Mouse (Mus musculus): ENCODE data around the gene Basp1.
"Not testable (repeated sequence)": the region's sequence is repeated elsewhere in the genome, so short reads cannot be mapped to it uniquely, and the experiment has no call there.

The Basp1 gene

DNA sequence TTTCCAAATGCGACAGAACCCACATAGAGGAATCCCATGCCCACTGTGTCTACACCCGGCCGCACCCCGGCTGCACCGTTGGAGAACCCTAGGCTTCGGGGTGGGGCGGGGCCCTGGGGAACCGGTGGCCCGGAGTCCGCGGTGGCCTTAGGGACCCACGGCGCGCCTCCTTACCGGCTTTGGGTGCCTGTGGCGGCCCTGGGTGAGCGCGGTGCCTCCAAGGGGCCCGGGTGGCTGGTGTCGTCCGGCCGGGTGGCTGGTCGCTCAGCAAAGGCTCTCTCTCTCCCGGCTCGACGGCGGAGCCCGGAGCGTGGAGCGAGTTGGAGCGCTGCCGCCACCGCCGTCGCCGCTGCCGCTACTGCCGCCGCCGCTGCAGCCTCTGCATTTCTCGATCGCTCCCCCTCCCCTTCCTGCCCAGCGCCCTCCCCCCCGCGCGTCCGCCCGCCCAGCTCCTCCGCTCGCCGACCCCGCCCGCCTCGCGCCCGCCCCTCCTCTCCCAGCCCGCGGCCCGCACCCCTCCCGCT is at the start of gene Basp1:
Gene Basp1, minus strand, starts transcription at position 387 of the 524 bp plus-strand sequence.
- DNase-seq = peak; percentile 13 to 30

DNA sequence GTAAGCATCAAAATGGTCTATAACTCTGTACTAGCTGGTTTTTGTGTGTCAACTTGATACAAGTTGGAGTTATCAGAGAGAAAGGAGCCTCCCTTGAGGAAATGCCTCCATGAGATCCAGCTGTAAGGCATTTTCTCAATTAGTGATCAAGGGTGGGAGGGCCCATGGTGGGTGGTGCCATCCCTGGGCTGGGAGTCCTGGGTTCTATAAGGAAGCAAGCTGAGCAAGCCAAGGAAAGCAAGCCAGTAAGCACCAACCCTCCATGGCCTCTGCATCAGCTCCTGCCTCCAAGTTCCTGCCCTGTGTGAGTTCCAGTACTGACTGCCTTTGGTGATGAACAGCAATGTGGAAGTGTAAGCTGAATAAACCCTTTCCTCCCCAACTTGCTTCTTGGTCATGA is 49.5 kb upstream of the Basp1 start:
- not testable (repeated sequence) for DNase-seq

DNA sequence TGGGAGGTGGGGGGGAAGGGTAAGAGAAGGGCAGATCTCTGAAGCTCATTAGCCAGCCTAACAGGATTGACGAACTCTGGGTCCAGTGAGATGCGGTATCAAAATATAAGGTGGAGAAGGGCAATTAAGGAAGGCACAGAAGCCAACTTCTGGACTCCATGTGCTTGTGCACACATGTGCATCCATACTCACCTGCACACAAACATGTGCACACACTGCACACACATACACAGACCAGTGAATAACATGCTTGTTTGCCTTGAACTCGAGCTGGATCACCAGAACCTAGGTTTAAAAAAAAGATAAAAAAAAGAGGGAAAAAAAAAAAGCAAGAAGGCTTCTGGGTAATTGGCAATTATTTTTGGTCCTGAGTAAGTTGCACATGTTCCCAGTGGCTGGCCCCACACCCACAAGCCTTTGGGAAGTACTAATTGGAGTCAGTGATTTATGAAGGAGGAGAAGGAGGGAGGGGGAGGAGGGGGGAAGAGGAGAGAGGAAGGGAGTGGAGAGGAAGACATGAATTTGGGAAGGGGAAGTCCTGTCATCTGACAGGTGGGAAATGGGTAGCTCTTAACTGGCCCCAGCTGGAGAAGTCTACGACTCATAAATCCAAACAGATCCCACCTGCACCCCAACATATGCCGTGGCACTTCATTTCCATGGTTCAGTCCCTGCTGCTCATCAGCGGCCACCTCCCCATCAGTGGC is 48.6 kb upstream of the Basp1 start:
- DNase-seq = no peak

DNA sequence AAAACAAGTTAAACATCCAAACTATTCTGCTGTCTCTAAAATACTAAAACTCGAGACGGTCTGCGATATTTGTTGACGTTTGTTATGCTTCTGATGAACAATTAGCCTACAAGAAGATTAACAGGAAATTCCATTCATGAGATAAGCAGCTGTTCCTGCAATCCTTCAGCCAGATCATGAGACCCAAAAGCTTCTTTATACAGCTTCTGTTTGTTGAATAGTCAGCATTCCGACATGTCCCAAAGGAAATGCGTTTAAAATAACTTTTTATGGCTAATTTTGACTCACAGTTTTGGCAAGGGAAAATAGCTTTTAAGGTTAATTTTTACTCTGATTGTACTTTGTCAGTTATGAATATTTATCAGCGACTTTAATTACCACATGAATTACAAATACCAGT is 46.3 kb upstream of the Basp1 start:
- DNase-seq = no peak

DNA sequence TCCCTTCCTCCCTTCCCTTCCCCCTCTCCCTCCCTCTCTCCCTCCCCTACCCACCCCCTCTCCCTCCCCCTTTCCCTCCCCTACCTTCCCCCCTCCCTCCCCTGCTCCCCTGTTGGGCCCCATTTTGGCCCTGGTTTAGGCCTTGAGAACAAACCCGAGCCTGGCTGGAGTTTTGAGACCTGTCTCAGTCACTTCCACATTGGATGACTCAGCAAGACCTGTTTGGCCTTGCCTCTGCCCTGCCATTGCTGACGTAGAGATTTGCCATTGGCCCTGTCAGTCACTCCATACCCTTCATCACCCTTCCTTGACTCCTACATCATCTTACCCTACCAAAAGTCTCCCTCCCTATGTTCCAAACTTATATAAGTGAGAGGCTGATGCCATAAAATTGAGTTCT is 43.9 kb upstream of the Basp1 start:
- no peak for DNase-seq

DNA sequence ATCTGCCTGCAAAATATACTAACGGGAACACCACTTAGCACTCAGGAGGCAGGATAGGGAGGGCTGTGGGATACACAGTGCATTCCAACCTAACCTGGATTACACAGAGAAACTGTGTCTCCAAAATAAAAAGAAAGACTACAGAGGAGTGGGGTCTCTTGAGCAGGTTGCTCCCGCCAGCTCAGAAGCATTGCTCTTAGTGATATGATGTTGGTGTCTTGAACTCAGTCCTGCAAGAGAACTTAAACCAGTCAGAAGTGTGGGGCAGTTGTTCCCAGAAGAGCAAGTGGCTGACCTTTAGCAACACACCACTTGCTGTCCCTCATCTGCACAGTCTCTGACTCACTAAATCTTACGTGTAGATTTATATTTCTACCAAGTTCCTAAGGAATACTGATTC is 40.0 kb upstream of the Basp1 start:
- DNase-seq = no peak

DNA sequence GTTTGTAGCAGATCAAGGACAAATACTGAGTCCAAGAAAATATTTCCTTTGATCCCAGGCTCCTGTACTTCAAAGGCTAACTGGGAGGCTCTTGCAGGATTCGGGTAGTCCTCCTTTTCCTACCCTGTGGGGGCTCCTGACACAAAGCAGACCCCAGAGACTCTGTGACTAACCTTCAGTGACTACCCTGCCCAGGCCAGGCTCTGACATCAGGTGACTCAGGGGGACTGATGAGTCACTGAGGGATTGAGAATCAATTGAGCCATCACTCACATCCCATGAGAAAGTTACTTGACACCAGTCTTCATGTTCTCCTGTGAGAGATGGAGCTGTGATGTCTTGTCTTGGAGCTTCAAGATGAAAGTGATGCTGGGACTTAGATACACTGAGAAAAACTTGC is 35.8 kb upstream of the Basp1 start:
- DNase-seq = no peak

DNA sequence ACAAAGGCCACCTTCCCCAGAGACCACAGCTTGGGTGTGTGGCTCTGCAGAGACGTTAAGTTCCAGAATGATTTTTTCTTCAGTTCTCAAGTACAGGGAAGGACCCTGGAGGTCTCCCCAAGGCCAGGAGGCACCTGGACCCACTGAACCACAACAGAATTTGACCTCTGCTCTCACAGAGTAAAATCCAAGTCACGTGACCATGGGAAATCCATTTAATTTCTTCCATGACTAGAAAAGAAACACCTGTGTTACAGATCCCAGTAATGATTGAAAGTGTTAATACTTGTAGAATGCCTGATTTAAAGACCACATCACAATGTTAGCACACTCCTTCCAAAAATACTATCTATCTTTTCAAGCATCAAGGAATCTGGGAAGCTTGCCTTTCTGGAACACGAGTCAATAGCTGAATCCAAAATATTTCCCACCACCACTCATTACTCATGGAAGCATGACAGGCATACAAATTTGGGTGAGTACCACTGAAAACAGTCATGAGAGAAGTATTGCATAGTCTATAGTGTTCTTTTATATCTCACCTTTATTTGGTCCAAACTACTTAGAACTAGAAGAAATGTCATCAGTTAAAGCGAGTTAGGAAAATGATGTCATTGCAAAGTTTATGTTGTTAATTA is 35.3 kb upstream of the Basp1 start:
- DNase-seq = no peak

DNA sequence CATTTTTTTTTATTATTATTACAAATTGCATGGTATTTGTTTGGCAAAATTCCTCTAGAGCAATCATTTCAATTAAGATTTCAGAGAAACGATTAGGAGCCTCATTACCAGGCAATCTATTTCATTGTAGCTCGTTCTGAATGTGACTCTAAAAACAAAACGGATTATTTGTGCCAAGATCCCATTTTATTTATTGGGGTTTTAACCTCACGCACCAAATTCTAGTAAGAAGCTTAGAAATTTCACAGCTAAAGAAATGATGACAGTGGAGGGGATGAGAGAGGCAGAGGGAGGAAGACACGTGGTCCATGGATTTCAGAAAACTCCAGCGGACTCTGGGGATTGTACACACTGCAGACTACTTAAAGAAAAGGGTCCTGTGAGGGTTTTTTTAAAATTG is 33.6 kb upstream of the Basp1 start:
- DNase-seq = no peak

DNA sequence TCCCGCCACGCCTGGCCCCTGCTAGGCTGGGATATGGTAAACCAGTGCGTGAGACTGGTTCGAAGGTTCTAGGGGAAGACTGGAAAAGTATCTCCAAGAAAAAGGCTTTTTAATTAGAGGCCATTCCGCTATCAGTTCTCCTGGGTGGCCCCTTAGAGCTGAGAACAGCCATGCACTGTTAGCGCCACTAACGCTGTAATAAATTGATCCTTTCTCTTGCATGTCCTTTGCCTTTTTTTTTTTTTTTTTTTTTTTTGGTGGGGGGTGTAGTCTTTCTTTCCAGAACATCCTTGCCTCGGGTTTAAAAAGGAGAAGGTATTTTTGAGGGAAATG is 32.6 kb upstream of the Basp1 start:
- no peak for DNase-seq

DNA sequence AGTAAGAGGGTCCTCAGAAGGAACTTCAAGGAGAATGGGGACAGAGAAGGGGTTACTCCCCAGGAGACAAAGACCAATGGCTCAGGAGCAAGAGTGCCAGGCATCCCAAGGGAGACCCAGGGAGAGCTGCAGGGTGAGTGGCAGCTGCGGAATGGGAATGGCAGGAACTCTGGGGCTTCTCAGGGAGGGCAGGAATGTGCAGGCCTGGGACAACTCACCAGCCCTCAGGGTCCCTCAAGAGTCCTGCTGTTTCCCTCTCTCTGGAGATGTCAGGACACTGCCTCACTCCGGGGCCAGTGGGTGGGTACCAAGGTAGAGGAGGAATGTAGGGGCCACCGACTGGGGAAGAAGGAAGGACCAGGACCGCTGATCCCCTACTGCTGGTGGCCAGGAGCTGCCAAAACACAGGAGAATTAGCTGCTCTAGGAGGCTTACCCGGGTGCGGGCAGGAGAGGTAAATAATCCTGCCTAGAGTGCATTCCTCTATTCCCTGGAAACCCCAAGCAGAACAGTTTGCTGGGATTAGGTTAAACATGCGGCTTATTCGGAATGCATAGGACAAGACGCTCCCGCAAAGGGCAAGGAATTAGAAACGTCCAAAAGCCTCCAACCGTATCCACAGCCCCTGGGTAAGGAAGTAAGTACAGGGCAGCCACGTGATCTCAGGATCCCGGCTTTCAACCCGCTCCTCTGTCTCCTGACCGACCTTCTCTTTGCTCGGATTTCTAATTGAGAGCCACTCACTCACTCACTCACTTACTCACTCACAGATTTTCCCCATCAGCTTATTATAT is 32.0 kb upstream of the Basp1 start:
- no peak for DNase-seq

DNA sequence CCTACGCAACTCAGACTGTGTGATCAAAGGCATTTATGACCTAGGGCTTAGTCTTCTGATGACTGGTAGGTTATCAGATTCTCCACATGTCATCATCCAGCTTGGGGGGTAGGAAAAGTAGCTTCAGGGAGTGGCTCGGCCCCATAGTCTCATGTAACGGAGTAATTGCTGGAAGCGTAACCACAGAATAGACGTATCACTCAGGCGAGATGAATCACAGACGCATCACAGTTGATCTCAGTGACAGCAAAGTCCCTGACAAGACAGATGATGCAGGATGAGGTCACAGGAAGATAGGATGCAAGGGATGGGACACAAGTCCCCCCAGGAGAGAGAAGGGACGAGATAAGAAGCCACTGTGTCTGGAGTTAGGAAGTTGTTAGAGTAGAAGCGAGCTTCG is 30.6 kb upstream of the Basp1 start:
- no peak for DNase-seq

DNA sequence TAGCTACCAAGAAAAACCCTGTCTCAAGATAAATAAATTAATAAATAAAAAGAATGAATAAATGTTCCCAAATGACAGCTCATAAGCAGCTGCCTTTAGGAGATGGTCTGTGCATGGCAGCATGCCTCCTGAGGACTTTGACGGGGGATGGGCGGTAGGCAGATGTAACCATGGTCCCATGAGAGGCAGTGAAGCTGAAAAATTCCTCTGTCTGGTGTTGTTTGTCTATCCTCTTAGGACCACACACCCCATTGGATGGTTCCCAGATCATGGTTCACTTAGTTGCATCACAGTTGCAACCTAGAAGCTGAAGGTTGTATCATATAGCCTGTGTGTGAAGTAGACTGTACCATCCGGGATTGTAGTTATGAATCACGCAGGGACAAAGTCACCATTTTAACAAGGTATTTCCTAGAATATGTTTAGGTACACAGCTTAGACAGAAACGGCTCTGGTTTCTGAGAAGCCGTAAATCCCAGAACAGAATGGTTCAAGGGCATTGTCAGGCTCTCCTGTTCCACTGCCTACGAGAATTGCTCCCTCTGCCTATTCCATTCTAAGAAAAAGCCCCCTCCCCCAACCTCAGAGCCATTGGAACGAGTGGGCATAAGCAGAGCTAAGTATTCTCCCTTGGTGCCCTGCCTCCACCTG is 29.7 kb upstream of the Basp1 start:
- no peak for DNase-seq

DNA sequence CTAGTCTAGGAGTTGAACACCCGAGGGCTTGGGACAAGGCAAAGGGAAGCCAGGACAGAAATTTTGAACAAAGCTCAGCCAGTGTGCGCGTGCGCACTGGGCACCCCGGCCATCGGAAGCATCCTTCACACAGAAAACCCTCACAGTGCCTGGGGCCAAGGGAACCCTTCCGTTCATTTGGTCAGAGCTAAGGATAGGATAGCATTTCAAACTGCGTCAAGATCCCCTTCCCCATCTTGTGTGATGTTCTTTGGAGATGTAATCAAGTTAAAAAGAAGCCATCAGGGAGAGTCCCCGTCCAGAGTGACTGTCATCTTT is 28.3 kb upstream of the Basp1 start:
- no peak for DNase-seq

DNA sequence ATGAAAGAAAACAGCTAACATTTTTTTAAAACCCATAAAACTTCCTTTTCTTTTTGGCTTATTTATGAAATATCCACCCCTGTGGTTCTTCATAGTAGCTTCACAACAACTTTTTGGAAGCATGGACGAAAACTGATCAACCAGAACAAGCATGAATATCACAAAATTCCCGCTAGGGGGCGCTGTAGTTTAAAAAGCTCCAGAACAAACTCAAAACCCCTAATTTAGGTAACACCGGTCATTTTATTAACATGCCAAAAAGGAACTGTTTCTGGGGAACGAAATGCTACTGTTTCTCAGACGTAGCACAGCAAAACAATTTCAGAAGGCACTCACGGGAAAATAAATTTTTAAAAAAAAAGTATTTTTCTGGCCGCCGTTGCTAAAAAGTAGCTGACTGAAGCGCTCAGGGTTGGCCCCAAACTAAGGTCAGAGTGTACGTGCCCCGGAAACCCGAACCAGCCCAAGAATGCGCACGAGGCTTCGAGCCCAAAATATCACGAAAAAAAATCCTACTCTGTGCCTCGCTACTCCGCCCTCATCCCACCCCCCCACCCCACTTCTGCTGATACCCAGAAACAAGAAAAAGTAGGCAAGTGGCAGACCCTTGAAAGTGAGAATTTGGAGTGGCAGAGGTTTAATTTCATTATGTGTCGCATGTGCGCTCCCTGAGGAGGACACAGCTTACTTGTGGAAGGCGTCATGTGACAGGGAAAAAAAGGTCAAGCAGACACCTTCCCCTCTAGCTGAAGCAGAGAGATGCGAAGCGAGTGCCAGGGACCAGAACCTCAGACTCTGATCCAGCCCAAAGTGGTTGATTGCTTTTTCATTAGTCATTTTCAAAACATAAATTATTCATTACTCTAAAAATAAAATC is 27.7 kb upstream of the Basp1 start:
- DNase-seq = peak; percentile 38 to 69

DNA sequence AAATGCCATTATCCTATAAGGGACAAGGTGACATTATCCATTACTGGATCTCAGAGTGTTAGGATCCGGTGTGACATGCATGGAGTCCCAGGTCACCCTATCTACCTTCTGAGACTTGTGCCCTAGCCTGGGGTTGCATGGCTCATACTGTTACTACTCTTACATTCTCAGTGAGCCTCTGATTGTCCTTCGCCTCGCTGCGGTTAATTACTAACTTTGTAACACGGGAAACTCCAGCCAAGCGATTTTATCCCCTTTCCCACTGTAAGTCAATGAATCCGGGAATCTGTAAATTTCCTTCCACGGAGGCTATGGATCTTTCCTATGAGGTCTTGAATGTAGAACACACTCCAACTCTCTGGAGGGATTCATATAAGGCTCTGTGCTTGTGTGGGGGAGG is 26.8 kb upstream of the Basp1 start:
- DNase-seq = no peak

DNA sequence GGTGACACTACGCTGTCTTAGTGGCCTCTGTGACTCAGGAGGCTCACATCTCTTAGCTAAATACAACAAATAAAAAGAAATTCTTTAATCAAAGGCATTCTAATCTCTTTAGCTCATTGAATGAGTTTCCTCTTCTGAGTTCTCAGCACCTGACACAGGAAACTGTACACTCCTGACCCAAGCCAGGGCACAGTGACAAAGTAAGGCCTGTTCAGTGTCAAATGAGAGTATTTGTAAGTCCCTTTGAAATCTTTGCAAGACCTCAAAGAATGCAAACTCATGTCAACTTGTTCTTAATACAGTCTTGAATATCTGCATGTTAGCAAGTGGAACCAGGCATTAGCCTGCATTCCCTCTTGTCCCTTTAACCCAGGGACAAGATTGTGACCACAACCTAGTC is 18.8 kb upstream of the Basp1 start:
- no peak for DNase-seq

DNA sequence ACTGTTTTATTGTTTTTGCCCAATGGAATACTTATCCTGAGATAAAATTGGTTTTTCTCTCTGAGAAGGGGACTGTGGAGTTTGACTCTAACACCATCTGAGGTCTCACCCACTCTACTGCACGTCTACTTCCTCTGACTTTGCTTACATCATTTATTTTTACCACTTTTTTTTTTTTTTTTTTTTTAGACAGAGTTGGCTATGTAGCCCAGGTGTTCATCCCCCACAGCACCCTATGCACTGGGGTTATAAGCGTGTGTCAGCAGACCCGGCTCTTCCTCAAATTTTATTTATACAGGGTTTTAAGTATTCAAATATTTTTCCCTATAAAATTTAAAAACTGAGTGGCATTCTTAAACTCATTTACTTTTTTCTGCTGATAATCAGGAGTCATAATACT is 16.6 kb upstream of the Basp1 start:
- DNase-seq = no peak

DNA sequence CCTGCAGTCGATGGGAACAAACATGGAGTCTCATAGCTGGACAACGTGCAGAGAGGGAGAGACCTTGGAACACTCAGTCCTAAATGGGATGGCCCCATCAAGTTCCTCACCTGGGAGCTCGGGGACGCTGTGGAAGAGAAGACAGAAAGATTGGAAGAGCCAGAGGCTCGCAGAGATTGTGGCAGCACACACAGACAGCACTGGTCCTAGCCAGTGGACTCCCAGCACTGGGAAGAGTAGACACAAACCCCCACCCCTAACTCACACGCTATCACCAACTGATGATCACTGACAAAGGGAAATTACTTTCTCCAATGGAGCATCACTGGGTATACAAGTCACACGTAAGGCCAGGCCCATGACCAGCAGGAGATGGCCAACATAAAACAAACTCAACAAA is 15.4 kb upstream of the Basp1 start:
- DNase-seq = no peak

DNA sequence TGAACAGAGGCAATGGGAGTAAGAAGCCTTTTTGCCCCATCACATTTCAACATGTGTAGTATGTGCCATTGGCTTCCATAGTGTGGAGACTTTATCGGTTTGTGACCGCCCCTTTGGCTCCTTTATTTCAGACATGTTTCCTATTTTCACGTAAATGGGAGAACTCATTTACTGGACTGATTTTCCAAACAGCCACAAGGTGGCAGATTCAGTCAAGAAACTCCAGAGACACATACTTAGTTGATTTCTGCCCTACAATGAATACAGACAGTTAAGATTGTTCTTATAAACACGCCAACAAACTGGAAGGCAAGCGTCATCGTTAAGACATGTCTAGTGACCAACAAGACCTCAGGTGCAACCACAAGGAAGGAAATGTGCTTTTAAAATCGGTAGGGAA is 15.0 kb upstream of the Basp1 start:
- peak; percentile 26 to 31 for DNase-seq

DNA sequence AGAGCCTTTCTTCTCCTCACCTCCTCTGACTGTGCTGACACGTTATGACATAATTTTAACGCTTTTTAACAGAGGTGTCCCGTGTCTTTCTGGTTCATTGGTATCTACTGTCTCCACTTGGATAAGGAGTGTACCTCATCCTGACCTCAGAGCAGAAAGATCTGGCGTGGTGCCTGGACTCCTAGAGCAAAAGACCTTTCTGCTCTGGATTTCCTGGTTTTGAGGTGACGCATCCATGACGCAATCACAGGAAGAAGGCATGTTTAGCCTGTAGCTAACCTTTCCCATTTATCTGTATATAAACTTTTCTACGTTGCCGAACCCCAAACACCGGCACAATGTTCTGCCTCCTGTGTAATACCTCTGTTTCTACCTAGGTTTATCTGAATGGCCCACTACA is 6.7 kb upstream of the Basp1 start:
- no peak for DNase-seq

DNA sequence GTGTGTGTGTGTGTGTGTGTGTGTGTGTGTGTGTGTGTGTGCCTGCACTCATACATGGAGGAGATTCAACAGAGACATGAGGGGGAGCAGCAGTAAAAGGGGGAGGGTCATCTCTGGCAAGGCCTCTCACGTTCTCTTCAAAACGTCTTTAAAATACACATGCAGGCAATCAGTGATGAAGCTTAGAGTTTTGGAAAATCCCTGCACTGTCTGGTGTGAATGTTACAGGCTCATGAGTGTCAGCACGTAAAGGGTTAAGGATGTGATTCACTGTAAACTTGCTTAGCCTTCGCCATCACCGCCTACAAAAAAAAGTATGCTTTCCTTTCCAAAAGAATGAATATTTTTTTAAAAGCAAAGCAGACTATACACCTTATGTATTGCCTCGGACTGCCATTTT is 2.8 kb upstream of the Basp1 start:
- no peak for DNase-seq

DNA sequence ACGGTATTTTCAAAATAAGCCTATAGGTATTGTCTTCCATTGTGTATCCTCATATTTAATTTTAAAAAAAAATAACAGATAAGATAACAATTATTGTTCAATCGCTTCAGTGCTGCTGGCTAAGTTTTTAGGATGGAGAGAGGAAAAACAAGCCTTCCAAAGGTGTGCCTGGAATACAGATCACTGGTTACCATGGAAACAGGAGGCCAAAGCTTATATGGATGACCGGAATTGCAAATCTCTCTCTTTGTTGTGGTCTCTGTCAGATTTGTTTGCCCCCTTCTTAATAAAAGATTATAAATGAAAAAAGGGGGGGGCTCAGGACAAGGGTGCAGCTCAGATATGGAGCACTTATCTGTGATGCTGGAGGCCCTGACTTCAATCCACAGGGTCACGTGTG is 2.4 kb upstream of the Basp1 start:
- DNase-seq = no peak
